Mouse (Mus musculus) stomach, postnatal 0 days (tissue): ENCODE measurements at regions not wholly inside any gene's neighbourhood (a gene's known extent, or its start where the extent isn't known, plus 50 kb on each side); places are given as distances from the start of the nearest gene placed in this dataset.

Experiments used
- ATAC-seq: fragments of 200-750 bp; cut with Nextera tagmentation; 2 replicates; pipeline ENCODE4 v1.8.0; 2017; ENCODE audit not compliant: low FRiP score, low TSS enrichment
- DNase-seq: peaks from one replicate; pipeline ENCODE4 v3.0.0-alpha.2; 2016; ENCODE audit warnings: low spot score
- H3K27ac ChIP-seq: fragments of 300-500 bp; sonication (generic); replicated peaks from 2 replicates; pipeline ENCODE4 v1.5.1; 2014; ENCODE audit warnings: mild to moderate bottlenecking, control low read depth
- H3K27me3 ChIP-seq: fragments of 300-500 bp; sonication (generic); 2 replicates; pipeline ENCODE4 v1.6.1; 2014; ENCODE audit warnings: low read length; ENCODE audit not compliant: control insufficient read depth, insufficient read depth
- H3K36me3 ChIP-seq: fragments of 300-500 bp; sonication (generic); 2 replicates; pipeline ENCODE4 v1.6.1; 2014; ENCODE audit warnings: low read length, mixed read lengths; ENCODE audit not compliant: control insufficient read depth, insufficient read depth
- H3K4me1 ChIP-seq: fragments of 300-500 bp; sonication (generic); replicated peaks from 2 replicates; pipeline ENCODE4 v1.6.1; 2014; ENCODE audit warnings: antibody characterized with exemption; ENCODE audit not compliant: control insufficient read depth, insufficient read depth
- H3K4me2 ChIP-seq: fragments of 300-500 bp; sonication (generic); replicated peaks from 2 replicates; pipeline ENCODE4 v1.6.1; 2014; ENCODE audit warnings: low read depth, mild to moderate bottlenecking, control low read depth, moderate library complexity
- H3K4me3 ChIP-seq: fragments of 300-500 bp; sonication (generic); 2 replicates; pipeline ENCODE4 v1.5.1; 2014; ENCODE audit warnings: low read depth, low read length, control low read depth
- H3K9ac ChIP-seq: fragments of 300-500 bp; sonication (generic); 2 replicates; pipeline ENCODE4 v1.6.1; 2014; ENCODE audit warnings: mild to moderate bottlenecking, low read length, control low read depth, mixed read lengths
- H3K9me3 ChIP-seq: fragments of 300-500 bp; sonication (generic); 2 replicates; pipeline ENCODE4 v1.6.1; 2016; ENCODE audit warnings: low read length; ENCODE audit not compliant: control insufficient read depth
- CTCF ChIP-seq: IDR thresholded peaks from 2 replicates; pipeline ENCODE4 v1.5.1; 2016; ENCODE audit warnings: antibody characterized with exemption, low read depth, mild to moderate bottlenecking, moderate library complexity
- EP300 ChIP-seq: optimal IDR thresholded peaks from 2 replicates; pipeline ENCODE3; 2016; ENCODE audit warnings: antibody characterized with exemption
- WGBS: fragments of 180-500 bp; shearing (Covaris S2); extraction: QIAGEN DNeasy Blood & Tissue Kit; methylation state at CpG from one replicate; pipeline ENCODE4 v1.1.7; 2014; 5-methylcytosine and 5-hydroxymethylcytosine counted together

- Histone ChIP-seq H3K4me1 (no peaks in the 10 kb centered on the region), H3K27me3 (no peaks in the 10 kb centered on the region), H3K4me3 (no peak overlapping the region), H3K9me3 (no peaks in the 10 kb centered on the region), H3K9ac (no peak overlapping the region), H3K4me2 (no peak overlapping the region), H3K27ac (no peak overlapping the region), H3K36me3 (no peaks in the 10 kb centered on the region)
- ATAC-seq, result no peak
- WGBS, result 60% methylated on average over 1 of the region's 1 CpGs
- no peak for DNase-seq
- TF ChIP-seq CTCF (no peak), EP300 (no peak)
Observed at GRCm38 (mm10) chr3:33498645-33499044, 301.0 kb upstream of the Ttc14 start.

GRCm38 (mm10) chr3:33508277-33508676 lies 291.4 kb upstream of the Ttc14 start:
- Histone ChIP-seq H3K4me2 (no peak overlapping the region), H3K27ac (no peak overlapping the region), H3K4me1 (no peaks in the 10 kb centered on the region), H3K4me3 (no peak overlapping the region), H3K36me3 (no peaks in the 10 kb centered on the region), H3K9me3 (no peaks in the 10 kb centered on the region), H3K27me3 (no peaks in the 10 kb centered on the region), H3K9ac (no peak overlapping the region)
- DNase-seq (no peak), ATAC-seq (no peak)
- 78% methylated on average over 2 of the region's 2 CpGs for WGBS
- TF ChIP-seq CTCF (no peak), EP300 (no peak)

GRCm38 (mm10) chr3:33544161-33544560 lies 255.5 kb upstream of the Ttc14 start:
- Histone ChIP-seq H3K9ac (no peak overlapping the region), H3K36me3 (no peaks in the 10 kb centered on the region), H3K4me3 (no peak overlapping the region), H3K4me1 (no peaks in the 10 kb centered on the region), H3K27ac (no peak overlapping the region), H3K27me3 (no peaks in the 10 kb centered on the region), H3K4me2 (no peak overlapping the region), H3K9me3 (no peaks in the 10 kb centered on the region)
- no peak for ATAC-seq
- WGBS, result 70% methylated on average over 1 of the region's 1 CpGs
- DNase-seq, result no peak
- TF ChIP-seq EP300, result no peak
- TF ChIP-seq CTCF, result no peak

GRCm38 (mm10) chr3:33562670-33563360 lies 236.8 kb upstream of the Ttc14 start:
- 62% methylated on average over 4 of the region's 4 CpGs for WGBS
- no peaks in the 10 kb centered on the region for H3K9me3 ChIP-seq
- no peaks in the 10 kb centered on the region for H3K4me1 ChIP-seq
- H3K27ac ChIP-seq, result no peak overlapping the region
- no peak overlapping the region for H3K4me3 ChIP-seq
- no peak for ATAC-seq
- H3K4me2 ChIP-seq, result no peak overlapping the region
- H3K36me3 ChIP-seq, result no peaks in the 10 kb centered on the region
- H3K27me3 ChIP-seq, result no peaks in the 10 kb centered on the region
- no peak overlapping the region for H3K9ac ChIP-seq
- no peak for TF ChIP-seq CTCF
- no peak for TF ChIP-seq EP300
- no peak for DNase-seq

- TF ChIP-seq CTCF, result no peak
- TF ChIP-seq EP300, result no peak
- Histone ChIP-seq H3K4me2 (no peak overlapping the region), H3K4me3 (no peak overlapping the region), H3K9ac (no peak overlapping the region), H3K27me3 (no peaks in the 10 kb centered on the region), H3K4me1 (no peaks in the 10 kb centered on the region), H3K9me3 (no peaks in the 10 kb centered on the region), H3K36me3 (no peaks in the 10 kb centered on the region), H3K27ac (no peak overlapping the region)
- DNase-seq (no peak), ATAC-seq (no peak)
- 57% methylated on average over 1 of the region's 1 CpGs for WGBS
Observed at GRCm38 (mm10) chr3:33580599-33580998, 219.0 kb upstream of the Ttc14 start.

- H3K27ac ChIP-seq, result no peak overlapping the region
- no peak for DNase-seq
- no peak overlapping the region for H3K4me3 ChIP-seq
- no peaks in the 10 kb centered on the region for H3K27me3 ChIP-seq
- no peak overlapping the region for H3K9ac ChIP-seq
- no peak overlapping the region for H3K4me2 ChIP-seq
- no peaks in the 10 kb centered on the region for H3K4me1 ChIP-seq
- ATAC-seq, result no peak
- TF ChIP-seq EP300, result no peak
- TF ChIP-seq CTCF, result no peak
- no peaks in the 10 kb centered on the region for H3K9me3 ChIP-seq
- no peaks in the 10 kb centered on the region for H3K36me3 ChIP-seq
Observed at GRCm38 (mm10) chr3:33614206-33614605, 185.4 kb upstream of the Ttc14 start.
